Mouse (Mus musculus): ENCODE data around the gene Snap47.

Gene Snap47

DNA sequence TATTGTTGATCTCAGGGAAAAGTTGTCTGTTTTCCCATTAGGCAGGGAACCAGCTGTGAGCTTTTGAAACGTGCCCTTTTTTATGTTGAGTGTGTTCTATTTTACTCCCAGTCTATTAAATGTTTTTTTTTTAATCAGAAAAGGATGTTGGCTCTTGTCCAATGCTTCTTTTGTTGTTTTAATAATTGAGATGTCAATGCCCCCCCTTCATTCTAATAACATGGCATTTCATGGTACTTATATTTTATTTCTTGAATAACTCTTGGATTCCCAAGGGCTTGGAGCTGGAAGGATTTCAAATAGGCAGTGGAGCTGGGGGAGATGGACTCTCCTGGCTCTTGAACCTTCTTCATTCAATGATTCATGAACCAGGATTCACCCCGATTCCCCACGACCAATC is 85.0 kb downstream of the Snap47 start:
- DNase-seq, result no peak

DNA sequence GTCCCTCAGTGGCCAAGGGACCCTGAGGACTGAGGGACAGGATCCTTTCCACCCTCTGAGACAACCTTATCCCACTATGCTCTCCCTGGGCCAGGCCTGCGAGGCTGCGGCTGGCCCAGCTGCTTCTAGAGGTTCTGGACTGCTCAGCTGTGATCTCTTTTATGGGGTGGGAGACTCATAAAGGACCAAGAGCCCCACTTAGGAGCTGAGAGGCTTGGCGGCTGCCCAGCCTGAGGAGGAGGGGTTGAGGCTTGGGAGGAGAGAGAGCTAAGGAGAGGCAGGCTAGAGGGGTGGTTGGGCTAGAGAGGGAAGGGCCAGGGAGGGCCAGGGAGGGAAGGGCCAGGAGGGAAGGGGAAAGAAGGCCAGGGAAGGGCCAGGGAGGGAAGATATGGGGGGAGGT is 86.6 kb downstream of the Snap47 start:
- no peak for DNase-seq

DNA sequence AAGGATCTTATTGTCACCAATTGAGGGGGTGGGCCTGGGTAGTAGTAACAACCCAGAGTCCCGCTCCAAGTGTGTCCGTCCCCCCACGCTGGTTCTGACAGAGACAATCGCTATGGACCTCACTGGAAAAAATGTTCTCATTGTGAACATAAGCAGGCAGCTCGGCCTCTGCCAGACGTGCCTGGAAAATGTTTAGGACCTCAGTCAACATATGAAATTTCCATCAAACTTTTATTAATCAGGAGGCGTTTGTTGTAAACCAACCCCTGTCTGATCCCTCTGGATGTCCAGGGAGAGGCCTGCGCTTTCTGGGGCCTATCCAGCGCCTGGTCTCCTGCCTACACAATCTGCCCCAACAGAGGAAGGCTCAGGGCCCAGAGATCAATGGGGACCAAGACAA is 87.0 kb downstream of the Snap47 start:
- no peak for DNase-seq

DNA sequence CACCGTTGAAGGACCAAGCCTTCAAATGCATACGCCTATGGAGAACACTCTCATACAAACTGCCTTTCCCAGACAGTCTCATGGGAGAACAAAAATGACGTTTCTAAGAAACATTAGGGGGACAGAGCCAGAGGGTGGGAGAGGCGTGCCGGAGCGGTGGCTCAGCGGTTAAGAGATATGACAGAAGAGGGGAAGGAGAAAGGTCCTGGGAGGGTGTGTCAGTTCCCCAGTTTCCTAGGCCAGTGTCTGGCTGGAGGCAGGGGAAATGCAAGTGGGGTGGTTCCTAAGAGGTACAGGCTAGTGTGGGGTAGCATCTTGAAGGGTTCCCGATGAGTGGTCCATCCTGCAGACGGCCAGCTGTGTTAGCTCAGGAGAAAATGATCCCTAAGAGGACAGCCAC is 89.7 kb downstream of the Snap47 start:
- DNase-seq, result no peak
